Comparison of ENCODE assay signal across 9 mouse cellular contexts in the genomic region with DNA sequence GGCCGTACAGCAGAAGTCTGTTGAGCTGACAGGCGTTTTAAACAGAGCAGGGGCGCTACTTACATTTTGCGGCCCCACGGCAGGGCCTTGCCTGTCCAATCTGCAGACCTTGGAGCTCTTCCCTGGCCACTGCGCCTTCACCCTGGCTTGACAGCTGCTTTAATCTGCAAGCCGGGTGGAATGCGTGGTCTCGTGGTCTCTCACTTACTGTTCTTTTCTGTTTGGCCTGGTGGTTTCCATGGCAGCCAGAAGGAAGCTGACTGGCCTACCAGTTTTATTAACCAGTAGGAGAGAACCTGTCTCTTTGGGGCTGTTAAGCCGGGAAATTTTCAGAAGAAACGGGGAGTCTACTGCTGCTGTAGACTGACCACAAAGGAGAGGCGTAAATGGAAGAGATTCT. TPM values are rescaled to one million over a fixed set of nuclear protein-coding genes. Genes with fewer than 3 reads are reported as not detected.
DNase-seq lines count a peak whose midpoint lies in the region; ATAC-seq and TF ChIP-seq lines count a peak whose summit lies in the region.
"Had no signal": no experiment of that assay in that cellular context is flagged by ENCODE, and none has a peak within 500 bp of the region (broad histone marks: within the 10 kb centered on the region; RNA-seq: fewer than 3 reads in every experiment).

No protein-coding gene starts in this region.

- no peaks in the 10 kb centered on the region for H3K27me3 ChIP-seq in forebrain, postnatal 0 days (ENCODE audit: insufficient read depth, low read length)
- peaks cover 33% of the 10 kb centered on the region for H3K27me3 ChIP-seq in midbrain, embryonic 10.5 days (ENCODE audit: low read depth, poor library complexity, severe bottlenecking)

- no peak overlapping the region for H3K27ac ChIP-seq in forebrain, postnatal 0 days (ENCODE audit: low read depth, low read length)
- peak overlapping the region; percentile 10 for H3K27ac ChIP-seq in midbrain, embryonic 10.5 days (replicated peaks)
- H3K27ac ChIP-seq: liver, embryonic 13.5 days had no signal

- no peak overlapping the region for H3K9ac ChIP-seq in forebrain, postnatal 0 days
- H3K9ac ChIP-seq: liver, embryonic 13.5 days had no signal

- DNase-seq in heart, adult 11 months, result peak; percentile 92
- no peak for DNase-seq in heart, adult 8-10 months (ENCODE audit: low spot score)
- DNase-seq in Muller cell, postnatal 12 days (ENCODE audit: inconsistent ontology term), result peak; percentile 28
- DNase-seq in forebrain, postnatal 0 days, result peak; percentile 50
- peak; percentile 60 for DNase-seq in midbrain, embryonic 10.5 days (ENCODE audit: low spot score)
- DNase-seq in testis, postnatal 10 days (ENCODE audit: low spot score), result peak; percentile 54
- DNase-seq in frontal cortex, postnatal 14 days (ENCODE audit: low spot score in 2 of 2), result no peak
- DNase-seq in ovary, postnatal 10 days (ENCODE audit: low spot score), result no peak
- DNase-seq: liver, embryonic 13.5 days had no signal

- TF ChIP-seq CTCF in forebrain, postnatal 0 days (IDR thresholded peaks at IDR 0.05; ENCODE audit: low read depth), result no peak

- peak overlapping the region; percentile 20 for H3K4me2 ChIP-seq in forebrain, postnatal 0 days (ENCODE audit: low read depth)
- H3K4me2 ChIP-seq: liver, embryonic 13.5 days had no signal

- no peaks in the 10 kb centered on the region for H3K36me3 ChIP-seq in forebrain, postnatal 0 days (ENCODE audit: insufficient read depth)
- no peaks in the 10 kb centered on the region for H3K36me3 ChIP-seq in midbrain, embryonic 10.5 days
- H3K36me3 ChIP-seq: liver, embryonic 13.5 days had no signal

- 15% methylated on average over 12 of the region's 12 CpGs for WGBS in forebrain, postnatal 0 days
- 34% methylated on average over 12 of the region's 12 CpGs for WGBS in midbrain, embryonic 10.5 days

- H3K4me1 ChIP-seq in forebrain, postnatal 0 days (ENCODE audit: insufficient read depth), result no peaks in the 10 kb centered on the region
- H3K4me1 ChIP-seq in midbrain, embryonic 10.5 days, result peaks cover 15% of the 10 kb centered on the region
- H3K4me1 ChIP-seq: liver, embryonic 13.5 days had no signal

- H3K4me3 ChIP-seq in forebrain, postnatal 0 days (ENCODE audit: low read depth, low read length), result no peak overlapping the region
- H3K4me3 ChIP-seq in midbrain, embryonic 10.5 days, result peak overlapping the region; percentile 24; the same call in 1 of the 2 replicates
- H3K4me3 ChIP-seq: liver, embryonic 13.5 days had no signal

- ATAC-seq in forebrain, postnatal 0 days, result peak; percentile 55

- H3K9me3 ChIP-seq in forebrain, postnatal 0 days (ENCODE audit: low read length), result no peaks in the 10 kb centered on the region
- no peaks in the 10 kb centered on the region for H3K9me3 ChIP-seq in midbrain, embryonic 10.5 days (replicated peaks)
- H3K9me3 ChIP-seq: liver, embryonic 13.5 days had no signal

RNA-seq across cellular contexts. Expression of a gene that starts 24.6 kb away (rescaled TPM):
- total RNA-seq in heart, adult 8-10 months (2022), result 10 to 100 TPM in 3 of 4 experiments, 1 to 10 TPM in 1; 8.1 to 18.6 (median 12.5) TPM
- total RNA-seq in forebrain, postnatal 0 days (2014; rRNA removed), result 80.0 and 88.6 TPM in 2 replicates
- polyA plus RNA-seq in forebrain, postnatal 0 days (2015; fragmentation: Nextera tagmentation; extraction: Ambion mirVana), result 10.3 and 19.5 TPM in 2 replicates
- 60.9 and 75.3 TPM in 2 replicates for polyA plus RNA-seq in midbrain, embryonic 10.5 days (2016; fragmentation: Nextera tagmentation; extraction: Ambion mirVana)

RNA-seq across cellular contexts. Expression of a gene that starts 26.0 kb away (rescaled TPM):
- total RNA-seq in heart, adult 8-10 months (2022), result under 1 TPM in 3 of 4 experiments, not detected in 1; 0.11 to 0.16 (median 0.14) TPM
- total RNA-seq in forebrain, postnatal 0 days (2014; rRNA removed), result 1.2 and 1.4 TPM in 2 replicates
- polyA plus RNA-seq in forebrain, postnatal 0 days (2015; fragmentation: Nextera tagmentation; extraction: Ambion mirVana), result 0.43 and 0.81 TPM in 2 replicates
- polyA plus RNA-seq in midbrain, embryonic 10.5 days (2016; fragmentation: Nextera tagmentation; extraction: Ambion mirVana), result 0.05 TPM in 1 of 2 replicates, not detected in the other
- polyA plus RNA-seq: liver, embryonic 13.5 days had no signal

RNA-seq across cellular contexts. Expression of a gene that starts 57.9 kb away (rescaled TPM):
- 10 to 100 TPM; 28.0 to 36.2 (median 29.7) TPM for total RNA-seq in heart, adult 8-10 months (2022)
- total RNA-seq in forebrain, postnatal 0 days (2014; rRNA removed), result 48.2 and 62.5 TPM in 2 replicates
- polyA plus RNA-seq in forebrain, postnatal 0 days (2015; fragmentation: Nextera tagmentation; extraction: Ambion mirVana), result 24.8 and 38.0 TPM in 2 replicates
- 14.8 and 18.1 TPM in 2 replicates for polyA plus RNA-seq in midbrain, embryonic 10.5 days (2016; fragmentation: Nextera tagmentation; extraction: Ambion mirVana)

Comparison
In these comparisons a context has a peak if more than half of its experiments do, and no peak if none do; other contexts are left out.
1. DNase-seq: peak in heart, adult 11 months (single experiment), Muller cell, postnatal 12 days (single experiment), forebrain, postnatal 0 days (single experiment), midbrain, embryonic 10.5 days (single experiment) and testis, postnatal 10 days (single experiment); none in heart, adult 8-10 months (single experiment), frontal cortex, postnatal 14 days (0 of 2) and ovary, postnatal 10 days (single experiment).